In genomic region chr2:69380281-69380680, GRCm38 (mm10) we compare ENCODE assay signal across 11 mouse cellular contexts. TPM values are rescaled to one million over a fixed set of nuclear protein-coding genes. Genes with fewer than 3 reads are reported as not detected.
DNase-seq lines count a peak whose midpoint lies in the region; ATAC-seq and TF ChIP-seq lines count a peak whose summit lies in the region.
"Had no signal": no experiment of that assay in that cellular context is flagged by ENCODE, and none has a peak within 500 bp of the region (broad histone marks: within the 10 kb centered on the region; RNA-seq: fewer than 3 reads in every experiment).

Gene Dhrs9 (plus strand): TSS chr2:69380445.

- H3K27ac ChIP-seq in liver, embryonic 15.5 days (replicated peaks) = no peak within 1 kb of the TSS
- 0 out of 2 replicates have a peak within 1 kb of the TSS, but pooled peaks have one; percentile 8 for H3K27ac ChIP-seq in olfactory bulb, adult 2 months (ENCODE audit: insufficient read depth, low read depth, low read length)
- no peak within 1 kb of the TSS for H3K27ac ChIP-seq in midbrain, embryonic 10.5 days (replicated peaks)
- H3K27ac ChIP-seq: embryonic facial prominence, embryonic 12.5 days; kidney, postnatal 0 days had no signal

- no peaks in the 10 kb centered on the region for H3K36me3 ChIP-seq in liver, embryonic 15.5 days (replicated peaks)
- no peaks in the 10 kb centered on the region for H3K36me3 ChIP-seq in midbrain, embryonic 10.5 days
- H3K36me3 ChIP-seq: embryonic facial prominence, embryonic 12.5 days had no signal

- WGBS in liver, embryonic 15.5 days (ENCODE audit: insufficient replicate concordance) = 12% methylated on average over 13 of the region's 13 CpGs
- WGBS in olfactory bulb, adult 2 months = 74% methylated on average over 13 of the region's 13 CpGs
- 89% methylated on average over 13 of the region's 13 CpGs for WGBS in midbrain, embryonic 10.5 days

- 0 out of 2 replicates have a peak within 1 kb of the TSS, but pooled peaks have one; percentile 6 for H3K4me2 ChIP-seq in liver, embryonic 15.5 days
- H3K4me2 ChIP-seq: embryonic facial prominence, embryonic 12.5 days had no signal

- H3K4me3 ChIP-seq in liver, embryonic 15.5 days (replicated peaks) = no peak within 1 kb of the TSS
- no peak within 1 kb of the TSS for H3K4me3 ChIP-seq in olfactory bulb, adult 2 months (ENCODE audit: insufficient read depth, low read depth, low read length)
- H3K4me3 ChIP-seq in midbrain, embryonic 10.5 days = no peak within 1 kb of the TSS
- H3K4me3 ChIP-seq: embryonic facial prominence, embryonic 12.5 days had no signal

- peak; percentile 49; the same call in 1 of the 2 replicates for ATAC-seq in liver, embryonic 15.5 days (ENCODE audit: insufficient read depth)

- intact Hi-C loops in left cerebral cortex, postnatal 14 days (cut with DNase I) = no loop called here

- TF ChIP-seq POLR2A in olfactory bulb, adult 2 months (IDR thresholded peaks at IDR 0.05; ENCODE audit: insufficient read depth, low read depth, low read length) = no peak

- no peak within 1 kb of the TSS for H3K9ac ChIP-seq in liver, embryonic 15.5 days
- H3K9ac ChIP-seq: embryonic facial prominence, embryonic 12.5 days had no signal

- H3K27me3 ChIP-seq in liver, embryonic 15.5 days = no peaks in the 10 kb centered on the region
- H3K27me3 ChIP-seq in midbrain, embryonic 10.5 days (ENCODE audit: low read depth, poor library complexity, severe bottlenecking) = no peaks in the 10 kb centered on the region
- H3K27me3 ChIP-seq: embryonic facial prominence, embryonic 12.5 days had no signal

- H3K9me3 ChIP-seq in liver, embryonic 15.5 days (replicated peaks) = no peaks in the 10 kb centered on the region
- no peaks in the 10 kb centered on the region for H3K9me3 ChIP-seq in midbrain, embryonic 10.5 days (replicated peaks)
- H3K9me3 ChIP-seq: embryonic facial prominence, embryonic 12.5 days had no signal

- no peak for TF ChIP-seq CTCF in olfactory bulb, adult 2 months (IDR thresholded peaks at IDR 0.05; ENCODE audit: insufficient read depth, low read depth, low read length)

- peaks cover 4% of the 10 kb centered on the region; the same call in 1 of the 2 replicates for H3K4me1 ChIP-seq in liver, embryonic 15.5 days (replicated peaks)
- H3K4me1 ChIP-seq in olfactory bulb, adult 2 months (ENCODE audit: control insufficient read depth, insufficient read depth, low read length) = peaks cover 6% of the 10 kb centered on the region; the same call in 1 of the 2 replicates
- peaks cover 4% of the 10 kb centered on the region; the same call in 1 of the 2 replicates for H3K4me1 ChIP-seq in midbrain, embryonic 10.5 days
- H3K4me1 ChIP-seq: embryonic facial prominence, embryonic 12.5 days had no signal

- DNase-seq in left cerebral cortex, adult 18-20 months (ENCODE audit: low spot score in 2 of 2) = peak; percentile 9 to 12
- no peak for DNase-seq in left cerebral cortex, postnatal 14 days (ENCODE audit: low spot score in 2 of 2)
- DNase-seq in adipocyte (ENCODE audit: low spot score) = peak; percentile 78
- DNase-seq in layer of hippocampus, postnatal 36 days = no peak
- no peak for DNase-seq in embryo, embryonic 9.5 days (ENCODE audit: extremely low spot score)
- DNase-seq in midbrain, embryonic 10.5 days (ENCODE audit: low spot score) = no peak

RNA-seq across cellular contexts. Expression of gene Dhrs9, which starts in this region (rescaled TPM):
- under 1 TPM; 0.12 to 0.21 TPM for total RNA-seq in left cerebral cortex, adult 18-20 months (2021)
- not detected for total RNA-seq in left cerebral cortex, postnatal 14 days (2021)
- polyA plus RNA-seq in liver, embryonic 15.5 days (2015; fragmentation: Nextera tagmentation; extraction: Ambion mirVana) = 0.23 and 0.24 TPM in 2 replicates
- polyA plus RNA-seq in olfactory bulb, adult 2 months (2012; ENCODE audit: insufficient read depth, insufficient read length, low replicate concordance, missing spikeins) = not detected in 2 replicates
- total RNA-seq in layer of hippocampus, postnatal 36 days (2021) = not detected
- not detected in 2 replicates for polyA plus RNA-seq in midbrain, embryonic 10.5 days (2016; fragmentation: Nextera tagmentation; extraction: Ambion mirVana)
- polyA plus RNA-seq: embryonic facial prominence, embryonic 12.5 days; neural tube, embryonic 11.5 days had no signal

Comparison
In these comparisons a context has a peak if more than half of its experiments do, and no peak if none do; other contexts are left out.
1. Peak in DNase-seq in left cerebral cortex, adult 18-20 months; RNA of the gene not detected or under 1 TPM.
2. Peak in ATAC-seq and H3K4me2 ChIP-seq in liver, embryonic 15.5 days; RNA of the gene not detected or under 1 TPM.